Mouse (Mus musculus) MEL (cell line): ENCODE measurements around the gene Psmc1. TPM values are rescaled to one million over a fixed set of nuclear protein-coding genes. Genes with fewer than 3 reads are reported as not detected.

ENCODE experiments used
- DNase-seq: peaks from one replicate; pipeline ENCODE4 v3.0.0; 2011; ENCODE audit warnings: low read depth, low spot score
- H3K27ac ChIP-seq: 2 replicates; pipeline ENCODE4 v1.5.1; 2012; ENCODE audit warnings: low read depth, mild to moderate bottlenecking, control low read depth, low read length, moderate library complexity; ENCODE audit not compliant: control insufficient read depth
- H3K27me3 ChIP-seq, 2 experiments: fragments of 150-350 bp in 1 of 2; sonication (generic) in 1 of 2; 2 replicates each; pipeline ENCODE4 v1.6.1; 2012; ENCODE audit warnings: low read length in 2 of 2, mild to moderate bottlenecking in 2 of 2, improper control_type of control experiment in 1 of 2, moderate library complexity in 1 of 2; ENCODE audit not compliant: insufficient read depth in 2 of 2, control insufficient read depth in 1 of 2
- H3K36me3 ChIP-seq, 2 experiments: 2 replicates each; pipeline ENCODE4 v1.6.1; 2012 to 2014; ENCODE audit warnings: low read length in 2 of 2, improper control_type of control experiment in 1 of 2, inconsistent platforms in 1 of 2, mild to moderate bottlenecking in 1 of 2; ENCODE audit not compliant: insufficient read depth in 2 of 2, control insufficient read depth in 1 of 2
- H3K4me1 ChIP-seq, 2 experiments: fragments of 150-350 bp in 1 of 2; sonication (generic) in 1 of 2; 2 replicates each; pipeline ENCODE4 v1.6.1; 2012; ENCODE audit warnings: low read length in 2 of 2, improper control_type of control experiment in 1 of 2, mild to moderate bottlenecking in 1 of 2; ENCODE audit not compliant: insufficient read depth in 2 of 2, control insufficient read depth in 1 of 2
- H3K4me3 ChIP-seq, 2 experiments: fragments of 150-350 bp in 1 of 2; sonication (generic) in 1 of 2; 2 replicates each; pipeline ENCODE4 v1.5.1; 2012; ENCODE audit warnings: low read depth in 2 of 2, low read length in 2 of 2, mild to moderate bottlenecking in 2 of 2, moderate library complexity in 2 of 2, control low read depth in 1 of 2, improper control_type of control experiment in 1 of 2; ENCODE audit not compliant: control insufficient read depth in 1 of 2, insufficient read depth in 1 of 2
- H3K79me2 ChIP-seq: 2 replicates; pipeline ENCODE4 v1.6.1; 2012; ENCODE audit warnings: mild to moderate bottlenecking, low read length, moderate library complexity; ENCODE audit not compliant: control insufficient read depth, poor library complexity, insufficient read depth
- H3K9ac ChIP-seq: 2 replicates; pipeline ENCODE4 v1.6.1; 2012; ENCODE audit warnings: low read depth, mild to moderate bottlenecking, control low read depth, low read length, moderate library complexity; ENCODE audit not compliant: control insufficient read depth, poor library complexity, severe bottlenecking
- H3K9me3 ChIP-seq: fragments of 150-350 bp; sonication (generic); replicated peaks from 2 replicates; pipeline ENCODE4 v1.6.1; 2012; ENCODE audit warnings: mild to moderate bottlenecking, low read length, improper control_type of control experiment, moderate library complexity; ENCODE audit not compliant: insufficient read depth
- BHLHE40 ChIP-seq: IDR thresholded peaks from 2 replicates; pipeline ENCODE4 v1.6.1; 2012; ENCODE audit warnings: low read depth, mild to moderate bottlenecking, inconsistent platforms, low read length, improper control_type of control experiment, borderline replicate concordance
- CHD2 ChIP-seq: IDR thresholded peaks from 2 replicates; pipeline ENCODE4 v1.6.1; 2011; ENCODE audit warnings: low read length, improper control_type of control experiment
- ELF1 ChIP-seq: IDR thresholded peaks from 2 replicates; pipeline ENCODE4 v1.6.1; 2014; ENCODE audit warnings: low read depth, mild to moderate bottlenecking, inconsistent platforms, low read length, improper control_type of control experiment, moderate library complexity
- EP300 ChIP-seq, 2 experiments: IDR thresholded peaks; 2 replicates each; pipeline ENCODE4 v1.6.1; 2011; ENCODE audit warnings: improper control_type of control experiment in 2 of 2, low read length in 2 of 2, low read depth in 1 of 2, mild to moderate bottlenecking in 1 of 2
- ETS1 ChIP-seq: IDR thresholded peaks from 2 replicates; pipeline ENCODE4 v1.6.1; 2012; ENCODE audit warnings: low read depth, mild to moderate bottlenecking, inconsistent platforms, low read length, improper control_type of control experiment, moderate library complexity
- GATA1 ChIP-seq: IDR thresholded peaks from 2 replicates; pipeline ENCODE4 v1.6.1; 2011; ENCODE audit warnings: low read depth, low read length, improper control_type of control experiment
- MAX ChIP-seq: IDR thresholded peaks from 2 replicates; pipeline ENCODE4 v1.6.1; 2011; ENCODE audit warnings: low read length, improper control_type of control experiment
- MAZ ChIP-seq: IDR thresholded peaks from 2 replicates; pipeline ENCODE4 v1.6.1; 2012; ENCODE audit warnings: low read depth, mild to moderate bottlenecking, inconsistent platforms, low read length, improper control_type of control experiment
- MXI1 ChIP-seq: IDR thresholded peaks from 2 replicates; pipeline ENCODE4 v1.6.1; 2011; ENCODE audit warnings: mild to moderate bottlenecking, low read depth, low read length, improper control_type of control experiment
- MYC ChIP-seq: IDR thresholded peaks from 2 replicates; pipeline ENCODE4 v1.6.1; 2011; ENCODE audit warnings: low read depth, mild to moderate bottlenecking, low read length, improper control_type of control experiment, moderate library complexity
- RCOR1 ChIP-seq: IDR thresholded peaks from 2 replicates; pipeline ENCODE4 v1.6.1; 2012; ENCODE audit warnings: low read depth, mild to moderate bottlenecking, inconsistent platforms, low read length, improper control_type of control experiment
- SIN3A ChIP-seq: IDR thresholded peaks from 2 replicates; pipeline ENCODE4 v1.6.1; 2012; ENCODE audit warnings: low read length, improper control_type of control experiment, inconsistent platforms
- TAL1 ChIP-seq: IDR thresholded peaks from 2 replicates; pipeline ENCODE4 v1.6.1; 2012; ENCODE audit warnings: mild to moderate bottlenecking, inconsistent platforms, low read length, moderate library complexity, mixed read lengths
- TBP ChIP-seq: IDR thresholded peaks from 2 replicates; pipeline ENCODE4 v1.8.0; 2011; ENCODE audit warnings: low read depth, low read length, improper control_type of control experiment
- USF1 ChIP-seq: IDR thresholded peaks from 2 replicates; pipeline ENCODE4 v1.6.1; 2014; ENCODE audit warnings: low read depth, mild to moderate bottlenecking, inconsistent platforms, low read length, improper control_type of control experiment, moderate library complexity
- USF2 ChIP-seq, 2 experiments: IDR thresholded peaks; 2 replicates each; pipeline ENCODE4 v1.6.1; 2011 to 2012; ENCODE audit warnings: improper control_type of control experiment in 2 of 2, low read length in 2 of 2, borderline replicate concordance in 1 of 2, inconsistent platforms in 1 of 2, low read depth in 1 of 2, mild to moderate bottlenecking in 1 of 2; ENCODE audit not compliant: insufficient read depth in 1 of 2
- ZC3H11A ChIP-seq: IDR thresholded peaks from 2 replicates; pipeline ENCODE4 v1.6.1; 2012; ENCODE audit warnings: low read depth, mild to moderate bottlenecking, inconsistent platforms, low read length, improper control_type of control experiment
- polyA plus RNA-seq, 2 experiments: library from polyadenylated mRNA; stranded (reverse) in 1 of 2; unstranded in 1 of 2; fragments of >175 nt in 1 of 2; fragments of >200 nt in 1 of 2; gene quantifications; 2 replicates each; pipeline versions ENCODE4 v1.2.1 to v1.2.4; 2012; ENCODE audit warnings: low replicate concordance in 2 of 2, low read depth in 1 of 2; ENCODE audit not compliant: insufficient read length in 2 of 2, insufficient read depth in 1 of 2, missing spikeins in 1 of 2
- total RNA-seq: library from RNA; depleted of rRNA; stranded (reverse); fragments of 300-350 nt; gene quantifications from 2 replicates; pipeline ENCODE4 v1.2.3, GENCODE M21; 2012

The Psmc1 gene
- total and polyA plus RNA-seq, 3 experiments, result 322 to 501 TPM; not detected in 1

DNA sequence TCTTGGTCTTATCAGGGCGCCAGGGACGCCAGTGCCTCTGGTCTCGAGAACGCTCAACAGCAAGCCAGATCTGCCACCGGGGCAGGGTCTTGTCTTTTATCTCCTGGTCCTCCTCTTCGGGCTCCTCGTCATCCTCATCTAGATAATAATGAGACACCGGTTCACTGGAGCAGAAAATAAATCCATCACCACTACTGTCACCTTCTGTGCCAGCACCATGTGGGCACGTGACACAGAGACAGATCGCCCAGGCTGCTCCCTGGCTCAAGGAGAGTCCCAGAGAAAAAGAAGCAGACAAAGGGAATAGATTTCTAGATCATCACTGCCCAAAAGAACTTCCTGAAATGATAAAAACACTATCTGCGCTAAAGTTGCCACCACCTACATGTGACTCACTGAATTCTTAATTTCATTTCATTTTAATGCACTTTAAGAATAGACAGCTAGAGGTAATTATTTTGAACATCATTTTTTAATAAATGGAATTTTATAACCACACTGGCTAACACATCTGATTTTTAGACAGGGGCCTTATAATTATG, 24.5 kb downstream of the Psmc1 start:
- Histone ChIP-seq H3K36me3 (peaks cover 0 to 12% of the 10 kb centered on the region in 2 experiments; a peak in 2 of 4 replicates), H3K4me1 (peaks cover 6 to 20% of the 10 kb centered on the region in 2 experiments), H3K27ac (peak overlapping the region; percentile 18), H3K79me2 (no peaks in the 10 kb centered on the region), H3K9ac (no peak overlapping the region), H3K27me3 (no peaks in the 10 kb centered on the region), H3K4me3 (no peak overlapping the region), H3K9me3 (no peaks in the 10 kb centered on the region)
- peak; percentile 40 for DNase-seq
- TF ChIP-seq ELF1 (peak; percentile 37; the same call in 1 of the 2 replicates), ZC3H11A (no peak), ETS1 (peak; percentile 27; the same call in 1 of the 2 replicates), MAZ (no peak), EP300 (IDR thresholded peaks at IDR 0.05; ENCODE audit: low read depth in 1 of 2, low read length in 2 of 2) (peak; percentile 53 to 72; a peak in 3 of 4 replicates), SIN3A (peak; percentile 35; the same call in 1 of the 2 replicates), TBP (no peak), MYC (peak; percentile 44; the same call in 1 of the 2 replicates), MXI1 (peak; percentile 70), MAX (peak; percentile 74), BHLHE40 (peak; percentile 84), CHD2 (no peak), USF2 (IDR thresholded peaks at IDR 0.05; ENCODE audit: borderline replicate concordance in 1 of 2, insufficient read depth in 1 of 2, low read depth in 1 of 2, low read length in 2 of 2) (peak; percentile 23 to 59; a peak in 2 of 4 replicates), USF1 (peak; percentile 93), GATA1 (peak; percentile 58)

DNA sequence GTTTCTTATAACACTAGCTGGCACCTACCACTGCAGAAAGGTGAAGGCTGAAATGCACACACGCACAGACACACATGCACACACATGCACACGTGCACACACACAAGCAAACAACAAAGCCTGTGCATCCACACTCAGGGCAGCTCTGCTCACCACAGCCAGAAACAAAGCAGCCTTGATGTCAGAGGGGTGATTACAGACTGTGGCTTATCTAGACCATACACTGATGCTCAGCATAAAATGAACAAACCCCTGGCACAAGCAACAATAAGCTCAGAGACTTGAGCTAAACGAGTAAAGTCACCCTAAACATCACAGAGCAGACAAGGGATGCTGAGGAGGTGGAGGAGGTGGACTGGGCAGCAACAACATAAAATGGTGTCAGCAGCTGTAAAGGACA, 25.2 kb downstream of the Psmc1 start:
- H3K79me2 ChIP-seq, result no peaks in the 10 kb centered on the region

More for the DNA sequence above, 25.2 kb downstream of the Psmc1 start:
- Histone ChIP-seq H3K27me3 (no peaks in the 10 kb centered on the region), H3K4me3 (no peak overlapping the region), H3K27ac (peak overlapping the region; percentile 30; the same call in 1 of the 2 replicates), H3K9me3 (no peaks in the 10 kb centered on the region), H3K9ac (no peak overlapping the region), H3K36me3 (peaks cover 0 to 12% of the 10 kb centered on the region in 2 experiments; a peak in 3 of 4 replicates), H3K4me1 (peaks cover 6 to 20% of the 10 kb centered on the region in 2 experiments)
- DNase-seq, result peak; percentile 48
- TF ChIP-seq RCOR1 (0 out of 2 replicates have a peak, but pooled peaks have one; percentile 17), SIN3A (no peak), TAL1 (no peak), GATA1 (peak; percentile 58), MXI1 (peak; percentile 4; the same call in 1 of the 2 replicates)
